Mouse (Mus musculus): ENCODE data around the gene Tle2. TPM values are rescaled to one million over a fixed set of nuclear protein-coding genes. Genes with fewer than 3 reads are reported as not detected.

Gene Tle2
- polyA plus RNA-seq, 1 experiment from 2014 or later, result 17.7 TPM

DNA sequence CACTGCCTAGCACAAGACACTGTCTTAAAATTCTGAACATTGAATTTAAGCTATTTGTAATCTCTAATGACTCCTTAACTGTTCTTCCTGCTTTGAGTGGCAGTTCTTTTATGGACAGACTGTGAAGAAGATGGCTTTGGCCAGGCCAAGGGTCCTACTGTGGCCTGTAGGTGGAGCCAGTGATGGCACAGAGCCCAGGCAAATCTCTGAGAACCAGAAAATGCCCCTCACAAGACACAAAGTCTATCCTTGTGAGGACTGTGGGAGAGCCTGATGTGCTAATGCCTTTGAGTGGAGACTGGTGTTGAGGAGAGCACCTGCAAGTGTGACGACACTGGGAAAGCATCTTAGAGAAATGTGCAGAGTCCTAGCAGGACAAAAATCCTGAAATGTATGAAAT is 33.9 kb downstream of the Tle2 start:
- Histone ChIP-seq H3K4me1 (ENCODE audit: control insufficient read depth, insufficient read depth, low read length) (peaks cover 3% of the 10 kb centered on the region; the same call in 1 of the 2 replicates), H3K9ac (replicated peaks; ENCODE audit: low read depth, low read length) (no peak overlapping the region), H3K27me3 (ENCODE audit: control insufficient read depth, insufficient read depth, low read length) (no peaks in the 10 kb centered on the region), H3K36me3 (ENCODE audit: control insufficient read depth, insufficient read depth, low read length) (no peaks in the 10 kb centered on the region), H3K27ac (ENCODE audit: low read length) (no peak overlapping the region), H3K4me3 (ENCODE audit: low read depth, low read length) (no peak overlapping the region), H3K9me3 (ENCODE audit: control insufficient read depth, low read depth, low read length) (no peaks in the 10 kb centered on the region; the same call in 1 of the 2 replicates), H3K4me2 (replicated peaks; ENCODE audit: low read depth, low read length) (no peak overlapping the region)
- no peak for ATAC-seq (ENCODE audit: insufficient number of reproducible peaks, insufficient read depth, low FRiP score, low read depth)
- 79% methylated on average over 1 of the region's 1 CpGs for WGBS

DNA sequence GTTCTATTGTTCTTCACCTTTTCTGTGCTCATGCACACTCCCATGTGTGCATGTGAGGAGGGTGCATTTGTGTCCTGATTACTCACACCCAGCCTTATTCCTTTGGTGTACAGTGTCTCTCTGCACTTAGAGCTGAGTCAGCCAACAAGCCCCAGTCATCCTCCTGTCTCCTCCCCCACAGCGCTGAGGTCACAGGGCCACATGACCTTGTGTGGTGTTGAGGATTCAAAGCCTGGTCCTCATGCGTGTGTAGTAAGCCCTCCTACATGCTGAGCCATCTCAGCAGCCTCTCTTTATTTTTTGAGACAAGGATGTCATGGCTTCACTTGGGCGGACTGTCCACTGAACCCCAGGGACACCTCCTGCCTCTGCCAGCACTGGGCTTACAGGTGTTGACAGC is 38.4 kb downstream of the Tle2 start:
- ATAC-seq (ENCODE audit: insufficient number of reproducible peaks, insufficient read depth, low FRiP score, low read depth), result peak; percentile 12; the same call in 1 of the 2 replicates
- Histone ChIP-seq H3K4me3 (ENCODE audit: low read depth, low read length) (no peak overlapping the region), H3K27me3 (ENCODE audit: control insufficient read depth, insufficient read depth, low read length) (no peaks in the 10 kb centered on the region), H3K27ac (ENCODE audit: low read length) (no peak overlapping the region), H3K4me2 (replicated peaks; ENCODE audit: low read depth, low read length) (no peak overlapping the region), H3K36me3 (ENCODE audit: control insufficient read depth, insufficient read depth, low read length) (no peaks in the 10 kb centered on the region), H3K4me1 (ENCODE audit: control insufficient read depth, insufficient read depth, low read length) (no peaks in the 10 kb centered on the region), H3K9me3 (ENCODE audit: control insufficient read depth, low read depth, low read length) (no peaks in the 10 kb centered on the region; the same call in 1 of the 2 replicates), H3K9ac (replicated peaks; ENCODE audit: low read depth, low read length) (no peak overlapping the region)
- WGBS, result 61% methylated on average over 3 of the region's 3 CpGs

DNA sequence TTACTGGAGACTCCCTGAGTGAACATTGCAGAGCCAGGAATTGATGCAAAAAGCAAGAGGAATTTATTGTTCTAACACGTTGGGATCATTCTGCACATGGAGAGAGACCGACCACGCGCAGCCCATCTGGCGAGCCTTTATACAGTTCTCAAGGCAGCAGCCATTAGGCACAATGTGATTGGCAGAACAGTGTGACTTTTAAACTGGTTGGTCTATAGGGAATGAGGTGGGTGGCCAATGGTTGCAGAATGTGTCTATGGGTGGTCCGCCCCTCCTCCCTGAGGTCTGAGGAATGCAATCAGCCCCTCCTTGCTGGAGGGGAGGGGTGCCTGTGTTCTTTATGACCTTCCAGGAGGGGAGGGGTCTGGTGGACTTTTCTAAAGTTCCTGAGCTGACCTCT is 41.1 kb downstream of the Tle2 start:
- ATAC-seq (ENCODE audit: insufficient number of reproducible peaks, insufficient read depth, low FRiP score, low read depth), result no peak
- 51% methylated on average over 6 of the region's 6 CpGs for WGBS
- Histone ChIP-seq H3K27me3 (ENCODE audit: control insufficient read depth, insufficient read depth, low read length) (no peaks in the 10 kb centered on the region), H3K4me1 (ENCODE audit: control insufficient read depth, insufficient read depth, low read length) (no peaks in the 10 kb centered on the region), H3K9me3 (ENCODE audit: control insufficient read depth, low read depth, low read length) (no peaks in the 10 kb centered on the region; the same call in 1 of the 2 replicates), H3K4me2 (replicated peaks; ENCODE audit: low read depth, low read length) (no peak overlapping the region), H3K4me3 (ENCODE audit: low read depth, low read length) (no peak overlapping the region), H3K27ac (ENCODE audit: low read length) (no peak overlapping the region), H3K9ac (replicated peaks; ENCODE audit: low read depth, low read length) (no peak overlapping the region), H3K36me3 (ENCODE audit: control insufficient read depth, insufficient read depth, low read length) (no peaks in the 10 kb centered on the region)

DNA sequence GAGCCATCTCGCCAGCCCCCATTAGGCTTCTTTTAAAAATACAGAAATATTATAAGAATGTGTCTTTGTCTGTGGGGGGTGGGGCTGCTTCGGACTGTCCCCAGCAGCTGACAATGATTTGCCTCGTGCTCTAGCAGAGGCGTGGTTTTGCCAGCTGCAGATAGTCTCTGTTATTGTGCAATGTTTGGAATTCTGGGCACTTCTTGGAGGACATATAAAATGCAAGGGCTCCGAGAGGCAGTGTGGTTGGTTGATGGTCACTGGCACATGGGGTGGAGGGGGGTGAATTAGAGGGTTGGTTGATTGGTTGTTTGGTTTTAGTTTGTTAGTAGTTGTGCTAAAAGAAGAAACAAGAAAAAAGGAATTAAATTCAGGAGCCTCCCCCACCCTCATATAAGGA is 45.6 kb downstream of the Tle2 start:
- Histone ChIP-seq H3K27ac (ENCODE audit: low read length) (no peak overlapping the region), H3K4me3 (ENCODE audit: low read depth, low read length) (no peak overlapping the region), H3K36me3 (ENCODE audit: control insufficient read depth, insufficient read depth, low read length) (peaks cover 6% of the 10 kb centered on the region; the same call in 1 of the 2 replicates), H3K4me1 (ENCODE audit: control insufficient read depth, insufficient read depth, low read length) (no peaks in the 10 kb centered on the region), H3K9ac (replicated peaks; ENCODE audit: low read depth, low read length) (no peak overlapping the region), H3K4me2 (replicated peaks; ENCODE audit: low read depth, low read length) (no peak overlapping the region), H3K9me3 (ENCODE audit: control insufficient read depth, low read depth, low read length) (no peaks in the 10 kb centered on the region), H3K27me3 (ENCODE audit: control insufficient read depth, insufficient read depth, low read length) (no peaks in the 10 kb centered on the region)
- no peak for ATAC-seq (ENCODE audit: insufficient number of reproducible peaks, insufficient read depth, low FRiP score, low read depth)
- WGBS, result 77% methylated on average over 5 of the region's 5 CpGs

DNA sequence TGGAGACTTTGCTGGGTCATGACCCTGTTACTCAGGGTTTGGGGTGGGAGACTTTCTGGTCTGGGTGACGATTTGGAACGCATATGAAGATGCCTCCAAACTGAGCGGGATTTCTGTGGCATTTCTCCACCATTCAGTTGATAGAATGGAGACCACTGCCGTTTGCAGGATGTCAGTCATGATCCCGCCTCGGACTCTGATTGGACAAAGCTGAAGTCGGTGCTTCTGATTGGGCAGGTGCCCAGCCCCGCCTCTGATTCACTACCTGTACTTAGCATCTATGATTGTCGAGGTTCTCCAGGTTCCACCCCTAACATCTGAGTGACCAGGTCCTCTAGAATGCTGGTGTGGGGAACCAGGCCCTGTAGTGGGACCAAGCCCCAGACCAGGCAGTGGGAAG is 46.4 kb downstream of the Tle2 start:
- Histone ChIP-seq H3K9ac (replicated peaks; ENCODE audit: low read depth, low read length) (no peak overlapping the region), H3K27ac (ENCODE audit: low read length) (no peak overlapping the region), H3K27me3 (ENCODE audit: control insufficient read depth, insufficient read depth, low read length) (no peaks in the 10 kb centered on the region), H3K36me3 (ENCODE audit: control insufficient read depth, insufficient read depth, low read length) (peaks cover 6% of the 10 kb centered on the region; the same call in 1 of the 2 replicates), H3K4me3 (ENCODE audit: low read depth, low read length) (no peak overlapping the region), H3K4me1 (ENCODE audit: control insufficient read depth, insufficient read depth, low read length) (no peaks in the 10 kb centered on the region), H3K4me2 (replicated peaks; ENCODE audit: low read depth, low read length) (no peak overlapping the region), H3K9me3 (ENCODE audit: control insufficient read depth, low read depth, low read length) (no peaks in the 10 kb centered on the region)
- 55% methylated on average over 9 of the region's 9 CpGs for WGBS
- no peak for ATAC-seq (ENCODE audit: insufficient number of reproducible peaks, insufficient read depth, low FRiP score, low read depth)

DNA sequence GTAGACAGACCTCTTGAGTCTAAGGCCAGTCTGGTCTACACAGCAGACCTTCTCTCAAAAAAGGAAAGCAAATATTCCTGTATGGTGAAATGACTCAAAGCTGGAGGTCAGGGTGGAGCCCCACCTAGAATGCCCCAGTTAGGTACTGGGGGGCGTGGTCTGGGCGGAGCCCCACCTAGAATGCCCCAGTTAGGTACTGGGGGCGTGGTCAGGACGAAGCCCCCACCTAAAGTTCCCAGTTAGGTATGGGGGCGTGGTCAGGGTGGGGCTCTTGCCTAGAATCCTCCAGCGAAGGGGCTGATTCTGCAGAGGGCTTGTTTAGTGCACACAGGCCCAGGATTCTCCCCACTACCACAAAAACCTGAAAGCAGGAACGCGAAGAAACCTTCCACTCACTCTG is 49.1 kb downstream of the Tle2 start:
- H3K9me3 ChIP-seq (ENCODE audit: control insufficient read depth, low read depth, low read length), result no peaks in the 10 kb centered on the region
- peaks cover 6% of the 10 kb centered on the region; the same call in 1 of the 2 replicates for H3K36me3 ChIP-seq (ENCODE audit: control insufficient read depth, insufficient read depth, low read length)
- H3K9ac ChIP-seq (replicated peaks; ENCODE audit: low read depth, low read length), result no peak overlapping the region
- H3K27ac ChIP-seq (ENCODE audit: low read length), result no peak overlapping the region
- H3K27me3 ChIP-seq (ENCODE audit: control insufficient read depth, insufficient read depth, low read length), result no peaks in the 10 kb centered on the region
- H3K4me3 ChIP-seq (ENCODE audit: low read depth, low read length), result no peak overlapping the region
- 57% methylated on average over 8 of the region's 8 CpGs for WGBS
- H3K4me2 ChIP-seq (replicated peaks; ENCODE audit: low read depth, low read length), result no peak overlapping the region
- ATAC-seq (ENCODE audit: insufficient number of reproducible peaks, insufficient read depth, low FRiP score, low read depth), result no peak
- peaks cover 9% of the 10 kb centered on the region; the same call in 1 of the 2 replicates for H3K4me1 ChIP-seq (ENCODE audit: control insufficient read depth, insufficient read depth, low read length)

DNA sequence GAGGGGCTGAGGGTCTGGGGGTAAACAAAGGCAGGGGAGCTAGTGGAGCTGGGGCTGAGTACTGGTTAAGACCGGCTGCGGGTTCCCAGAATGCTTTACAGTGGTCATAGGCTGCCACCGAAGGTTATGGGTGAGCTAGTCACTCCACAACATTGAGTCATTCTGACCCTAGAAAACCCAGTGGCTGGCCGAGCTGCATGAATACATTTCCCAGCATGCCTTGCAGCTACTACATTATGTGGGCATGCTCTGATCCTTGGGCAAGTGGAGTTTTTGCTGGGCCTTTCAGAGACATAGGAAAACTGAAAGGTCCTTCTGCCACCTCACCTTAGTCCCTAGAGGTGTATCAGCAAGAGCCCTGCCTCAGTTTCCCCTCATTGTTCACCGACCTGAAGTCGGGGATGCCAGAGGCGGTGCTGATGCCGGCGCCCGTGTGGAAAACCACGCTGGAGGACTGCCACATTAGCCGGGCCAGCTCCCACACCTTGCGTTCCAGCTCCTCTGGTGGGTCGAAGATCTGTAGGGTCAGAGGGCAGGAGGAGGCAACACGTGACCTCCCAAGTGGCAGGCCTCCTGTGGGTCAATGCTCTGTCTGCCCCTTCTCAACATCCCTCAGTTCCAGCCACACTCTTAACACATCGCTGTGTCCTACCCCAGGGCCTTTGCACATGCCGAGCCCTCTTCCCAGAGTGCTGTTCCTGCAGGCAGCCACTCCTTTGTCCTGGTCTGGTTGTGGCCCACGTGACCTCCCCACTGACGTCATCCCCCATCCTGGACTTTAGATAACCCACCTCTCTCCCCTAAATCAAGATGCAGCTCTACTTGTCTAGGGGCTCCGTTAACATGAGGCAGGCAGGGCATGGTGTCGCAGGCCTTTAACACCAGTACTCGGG is 52.0 kb downstream of the Tle2 start:
- peaks cover 6% of the 10 kb centered on the region; the same call in 1 of the 2 replicates for H3K36me3 ChIP-seq (ENCODE audit: control insufficient read depth, insufficient read depth, low read length)
- peak overlapping the region; percentile 83 for H3K4me2 ChIP-seq (replicated peaks; ENCODE audit: low read depth, low read length)
- ATAC-seq (ENCODE audit: insufficient number of reproducible peaks, insufficient read depth, low FRiP score, low read depth), result no peak
- peak overlapping the region; percentile 83 for H3K9ac ChIP-seq (replicated peaks; ENCODE audit: low read depth, low read length)
- H3K27me3 ChIP-seq (ENCODE audit: control insufficient read depth, insufficient read depth, low read length), result no peaks in the 10 kb centered on the region
- WGBS, result 89% methylated on average over 22 of the region's 22 CpGs
- H3K4me1 ChIP-seq (ENCODE audit: control insufficient read depth, insufficient read depth, low read length), result peaks cover 9% of the 10 kb centered on the region; the same call in 1 of the 2 replicates
- peak overlapping the region; percentile 76 for H3K4me3 ChIP-seq (ENCODE audit: low read depth, low read length)
- H3K9me3 ChIP-seq (ENCODE audit: control insufficient read depth, low read depth, low read length), result no peaks in the 10 kb centered on the region
- H3K27ac ChIP-seq (ENCODE audit: low read length), result peak overlapping the region; percentile 94; the same call in 1 of the 2 replicates

DNA sequence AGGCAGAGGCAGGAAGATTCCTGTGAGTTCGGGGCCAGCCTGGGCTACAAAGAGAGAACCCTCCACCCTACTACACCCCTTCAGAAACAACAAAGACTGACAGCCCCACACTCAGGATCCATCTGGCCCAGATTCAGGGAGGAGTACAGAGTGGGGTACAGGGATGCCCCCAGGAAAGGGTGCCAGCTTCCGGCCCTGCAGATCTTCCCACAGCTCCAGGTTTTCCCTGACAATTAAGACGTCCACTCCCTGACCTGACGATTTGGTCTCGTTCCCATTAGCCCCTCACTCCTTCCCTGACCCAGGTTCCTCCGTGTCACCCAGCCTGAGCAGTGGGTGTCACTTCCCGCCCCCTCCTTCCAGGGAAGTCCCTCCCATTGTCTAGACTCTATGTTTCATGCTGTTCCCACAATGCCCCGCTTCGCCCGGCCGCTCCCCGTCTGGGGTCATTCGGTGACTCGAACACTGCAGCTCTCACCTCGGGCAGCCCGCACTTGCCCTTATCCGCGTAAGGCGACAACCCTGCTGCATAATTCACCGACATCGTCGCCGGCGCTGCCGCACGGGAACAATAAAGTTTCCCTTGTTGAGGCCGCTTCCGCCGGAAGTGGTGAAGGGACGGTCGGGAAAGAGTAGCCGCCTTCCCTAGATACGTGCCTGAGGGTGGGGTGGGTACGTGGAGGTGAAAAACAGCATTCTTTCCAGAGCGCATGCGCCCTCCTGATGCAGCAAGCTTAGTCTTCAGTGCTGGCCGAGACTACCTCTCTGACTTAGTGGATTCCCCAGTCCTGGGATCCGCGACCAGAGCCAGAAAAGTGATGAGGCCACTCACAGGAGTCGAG is 52.9 kb downstream of the Tle2 start, which contains the start of gene Sirt6:
Gene Sirt6 (minus strand): TSS at position 804 of the 842 bp plus-strand sequence.
- H3K27ac ChIP-seq (ENCODE audit: low read length), result peak within 1 kb of the TSS; percentile 94
- H3K4me2 ChIP-seq (replicated peaks; ENCODE audit: low read depth, low read length), result peak within 1 kb of the TSS; percentile 83
- no peaks in the 10 kb centered on the region for H3K9me3 ChIP-seq (ENCODE audit: control insufficient read depth, low read depth, low read length)
- no peaks in the 10 kb centered on the region for H3K27me3 ChIP-seq (ENCODE audit: control insufficient read depth, insufficient read depth, low read length)
- 5% methylated on average over 40 of the region's 40 CpGs for WGBS
- peaks cover 9% of the 10 kb centered on the region; the same call in 1 of the 2 replicates for H3K4me1 ChIP-seq (ENCODE audit: control insufficient read depth, insufficient read depth, low read length)
- H3K36me3 ChIP-seq (ENCODE audit: control insufficient read depth, insufficient read depth, low read length), result peaks cover 3% of the 10 kb centered on the region; the same call in 1 of the 2 replicates
- ATAC-seq (ENCODE audit: insufficient number of reproducible peaks, insufficient read depth, low FRiP score, low read depth), result peak; percentile 87
- H3K4me3 ChIP-seq (ENCODE audit: low read depth, low read length), result peak within 1 kb of the TSS; percentile 76
- H3K9ac ChIP-seq (replicated peaks; ENCODE audit: low read depth, low read length), result peak within 1 kb of the TSS; percentile 83
